Mouse (Mus musculus): ENCODE results near the gene Smim5.

The Smim5 gene

GRCm38 (mm10) chr11:115903384-115904230 is 3.8 kb downstream of the Smim5 start:
- Histone ChIP-seq H3K27me3 (ENCODE audit: control insufficient read depth, insufficient read depth, low read length, poor library complexity, severe bottlenecking) (no peaks in the 10 kb centered on the region), H3K36me3 (ENCODE audit: control insufficient read depth, insufficient read depth, low read length, poor library complexity, severe bottlenecking) (peaks cover 2% of the 10 kb centered on the region; the same call in 1 of the 2 replicates)
- DNase-seq (ENCODE audit: low read depth, low spot score), result no peak

- Histone ChIP-seq H3K27me3 (ENCODE audit: control insufficient read depth, insufficient read depth, low read length, poor library complexity, severe bottlenecking) (no peaks in the 10 kb centered on the region), H3K36me3 (ENCODE audit: control insufficient read depth, insufficient read depth, low read length, poor library complexity, severe bottlenecking) (peaks cover 2% of the 10 kb centered on the region; the same call in 1 of the 2 replicates)
- DNase-seq (ENCODE audit: low read depth, low spot score), result peak; percentile 44
These were observed 4.6 kb downstream of the Smim5 start for GRCm38 (mm10) chr11:115904231-115904955.

- Histone ChIP-seq H3K36me3 (ENCODE audit: control insufficient read depth, insufficient read depth, low read length, poor library complexity, severe bottlenecking) (peaks cover 2% of the 10 kb centered on the region; the same call in 1 of the 2 replicates), H3K27me3 (ENCODE audit: control insufficient read depth, insufficient read depth, low read length, poor library complexity, severe bottlenecking) (no peaks in the 10 kb centered on the region)
- DNase-seq (ENCODE audit: low read depth, low spot score), result peak; percentile 50
These were observed 5.4 kb downstream of the Smim5 start for GRCm38 (mm10) chr11:115904956-115905790.

- DNase-seq (ENCODE audit: low read depth, low spot score), result no peak
- no peaks in the 10 kb centered on the region for H3K27me3 ChIP-seq (ENCODE audit: control insufficient read depth, insufficient read depth, low read length, poor library complexity, severe bottlenecking)
- H3K36me3 ChIP-seq (ENCODE audit: control insufficient read depth, insufficient read depth, low read length, poor library complexity, severe bottlenecking), result peaks cover 2% of the 10 kb centered on the region; the same call in 1 of the 2 replicates
These were observed 6.3 kb downstream of the Smim5 start for GRCm38 (mm10) chr11:115906116-115906515.

- DNase-seq (ENCODE audit: low read depth, low spot score), result no peak
- H3K27me3 ChIP-seq (ENCODE audit: control insufficient read depth, insufficient read depth, low read length, poor library complexity, severe bottlenecking), result no peaks in the 10 kb centered on the region
- peaks cover 2% of the 10 kb centered on the region; the same call in 1 of the 2 replicates for H3K36me3 ChIP-seq (ENCODE audit: control insufficient read depth, insufficient read depth, low read length, poor library complexity, severe bottlenecking)
These were observed 6.8 kb downstream of the Smim5 start for GRCm38 (mm10) chr11:115906521-115906920.

- DNase-seq (ENCODE audit: low read depth, low spot score), result no peak
These were observed 11.4 kb downstream of the Smim5 start for GRCm38 (mm10) chr11:115911134-115911561.

GRCm38 (mm10) chr11:115911632-115912376 is 12.0 kb downstream of the Smim5 start, which contains the start of gene Smim6:
Smim6 (plus strand) TSS chr11:115912017.
- no peak for DNase-seq (ENCODE audit: low read depth, low spot score)

More at GRCm38 (mm10) chr11:115911134-115911561, 11.4 kb downstream of the Smim5 start:
- Histone ChIP-seq H3K36me3 (ENCODE audit: control insufficient read depth, insufficient read depth, low read length, poor library complexity, severe bottlenecking) (peaks cover 3% of the 10 kb centered on the region), H3K27me3 (ENCODE audit: control insufficient read depth, insufficient read depth, low read length, poor library complexity, severe bottlenecking) (no peaks in the 10 kb centered on the region)

GRCm38 (mm10) chr11:115916579-115916978 is 16.8 kb downstream of the Smim5 start:
- no peaks in the 10 kb centered on the region for H3K27me3 ChIP-seq (ENCODE audit: control insufficient read depth, insufficient read depth, low read length, poor library complexity, severe bottlenecking)

More at GRCm38 (mm10) chr11:115911632-115912376, 12.0 kb downstream of the Smim5 start, which contains the start of gene Smim6:
- Histone ChIP-seq H3K36me3 (ENCODE audit: control insufficient read depth, insufficient read depth, low read length, poor library complexity, severe bottlenecking) (peaks cover 3% of the 10 kb centered on the region), H3K27me3 (ENCODE audit: control insufficient read depth, insufficient read depth, low read length, poor library complexity, severe bottlenecking) (no peaks in the 10 kb centered on the region)

GRCm38 (mm10) chr11:115918637-115919036 is 18.9 kb downstream of the Smim5 start:
- no peaks in the 10 kb centered on the region for H3K27me3 ChIP-seq (ENCODE audit: control insufficient read depth, insufficient read depth, low read length, poor library complexity, severe bottlenecking)
- no peak for DNase-seq (ENCODE audit: low read depth, low spot score)
- H3K36me3 ChIP-seq (ENCODE audit: control insufficient read depth, insufficient read depth, low read length, poor library complexity, severe bottlenecking), result peaks cover 7% of the 10 kb centered on the region

More at GRCm38 (mm10) chr11:115916579-115916978, 16.8 kb downstream of the Smim5 start:
- DNase-seq (ENCODE audit: low read depth, low spot score), result no peak
- H3K36me3 ChIP-seq (ENCODE audit: control insufficient read depth, insufficient read depth, low read length, poor library complexity, severe bottlenecking), result peaks cover 6% of the 10 kb centered on the region

GRCm38 (mm10) chr11:115919073-115919472 is 19.3 kb downstream of the Smim5 start:
- DNase-seq (ENCODE audit: low read depth, low spot score), result no peak
- Histone ChIP-seq H3K36me3 (ENCODE audit: control insufficient read depth, insufficient read depth, low read length, poor library complexity, severe bottlenecking) (peaks cover 7% of the 10 kb centered on the region), H3K27me3 (ENCODE audit: control insufficient read depth, insufficient read depth, low read length, poor library complexity, severe bottlenecking) (no peaks in the 10 kb centered on the region)

GRCm38 (mm10) chr11:115920110-115920818 is 20.5 kb downstream of the Smim5 start:
- Histone ChIP-seq H3K36me3 (ENCODE audit: control insufficient read depth, insufficient read depth, low read length, poor library complexity, severe bottlenecking) (peaks cover 9% of the 10 kb centered on the region), H3K27me3 (ENCODE audit: control insufficient read depth, insufficient read depth, low read length, poor library complexity, severe bottlenecking) (no peaks in the 10 kb centered on the region)
- peak; percentile 84 for DNase-seq (ENCODE audit: low read depth, low spot score)

- H3K27me3 ChIP-seq (ENCODE audit: control insufficient read depth, insufficient read depth, low read length, poor library complexity, severe bottlenecking), result no peaks in the 10 kb centered on the region
- DNase-seq (ENCODE audit: low read depth, low spot score), result no peak
- peaks cover 9% of the 10 kb centered on the region for H3K36me3 ChIP-seq (ENCODE audit: control insufficient read depth, insufficient read depth, low read length, poor library complexity, severe bottlenecking)
These were observed 22.2 kb downstream of the Smim5 start for GRCm38 (mm10) chr11:115921986-115922385.

- Histone ChIP-seq H3K36me3 (ENCODE audit: control insufficient read depth, insufficient read depth, low read length, poor library complexity, severe bottlenecking) (peaks cover 2% of the 10 kb centered on the region), H3K27me3 (ENCODE audit: control insufficient read depth, insufficient read depth, low read length, poor library complexity, severe bottlenecking) (no peaks in the 10 kb centered on the region)
- DNase-seq (ENCODE audit: low read depth, low spot score), result peak; percentile 58
These were observed 29.3 kb downstream of the Smim5 start for GRCm38 (mm10) chr11:115929031-115929430.

Data from splenic B cell, adult 2 months (primary cell).